In the genomic region with DNA sequence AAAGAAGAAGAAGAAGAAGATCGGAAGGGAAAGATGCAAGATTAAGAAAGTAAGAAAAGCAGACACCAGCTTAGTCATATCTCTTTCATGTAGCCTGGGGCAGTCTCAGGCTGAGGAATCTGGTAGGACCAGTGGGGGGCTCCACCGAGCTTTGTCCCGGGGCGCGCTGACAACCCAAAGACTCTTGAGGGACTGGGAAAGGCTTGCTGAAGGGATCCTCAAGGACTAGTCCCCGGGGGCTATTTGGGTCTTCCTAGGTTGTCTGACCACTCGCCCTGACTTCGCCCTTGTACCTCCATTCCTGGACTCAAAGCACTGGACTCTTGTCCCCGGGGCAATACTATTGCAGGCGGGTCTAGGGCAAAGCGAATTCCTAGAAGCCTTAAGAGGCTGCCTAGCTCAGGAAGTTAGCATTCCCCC, we compare ENCODE assay signal across 8 mouse cellular contexts. TPM values are rescaled to one million over a fixed set of nuclear protein-coding genes. Genes with fewer than 3 reads are reported as not detected.
DNase-seq lines count a peak whose midpoint lies in the region; ATAC-seq lines count a peak whose summit lies in the region.

No protein-coding gene starts in this region.

- ATAC-seq in hindbrain, embryonic 12.5 days (ENCODE audit: low FRiP score) = peak; percentile 39

- peak; percentile 76 for DNase-seq in T-cell, adult 2 months (ENCODE audit: low spot score)
- peak; percentile 89 for DNase-seq in cerebellum, adult 9-10 months
- DNase-seq in frontal cortex, postnatal 10 days (ENCODE audit: low spot score in 2 of 2) = peak; percentile 47 to 63
- DNase-seq in left cerebral cortex, adult 11 months (ENCODE audit: low spot score) = peak; percentile 63
- DNase-seq in lung, postnatal 25 days (ENCODE audit: low spot score) = peak; percentile 86
- DNase-seq in right cerebral cortex, postnatal 25 days = peak; percentile 61
- DNase-seq in yolk sac, embryonic 10.5 days (ENCODE audit: low spot score) = peak; percentile 78

- H3K4me3 ChIP-seq in hindbrain, embryonic 12.5 days = peak overlapping the region; percentile 75

- peak overlapping the region; percentile 66 for H3K4me2 ChIP-seq in hindbrain, embryonic 12.5 days (replicated peaks)

- peak overlapping the region; percentile 88 for H3K9ac ChIP-seq in hindbrain, embryonic 12.5 days

- no peaks in the 10 kb centered on the region for H3K27me3 ChIP-seq in hindbrain, embryonic 12.5 days

- H3K36me3 ChIP-seq in hindbrain, embryonic 12.5 days = peaks cover 13% of the 10 kb centered on the region

- H3K9me3 ChIP-seq in hindbrain, embryonic 12.5 days (replicated peaks) = no peaks in the 10 kb centered on the region

- peak overlapping the region; percentile 92 for H3K27ac ChIP-seq in hindbrain, embryonic 12.5 days

- H3K4me1 ChIP-seq in hindbrain, embryonic 12.5 days = peaks cover 32% of the 10 kb centered on the region

- WGBS in hindbrain, embryonic 12.5 days = 1% methylated on average over 11 of the region's 11 CpGs

RNA-seq across cellular contexts. Expression of a gene that starts 0.4 kb away (rescaled TPM):
- polyA plus RNA-seq in hindbrain, embryonic 12.5 days (2016; fragmentation: Nextera tagmentation; extraction: Ambion mirVana) = 71.4 and 82.5 TPM in 2 replicates

RNA-seq across cellular contexts. Expression of a gene that starts 24.1 kb away (rescaled TPM):
- polyA plus RNA-seq in hindbrain, embryonic 12.5 days (2016; fragmentation: Nextera tagmentation; extraction: Ambion mirVana) = 1.9 and 2.4 TPM in 2 replicates

RNA-seq across cellular contexts. Expression of a gene that starts 24.6 kb away (rescaled TPM):
- polyA plus RNA-seq in hindbrain, embryonic 12.5 days (2016; fragmentation: Nextera tagmentation; extraction: Ambion mirVana) = 4.3 and 4.9 TPM in 2 replicates

RNA-seq across cellular contexts. Expression of a gene that starts 51.0 kb away (rescaled TPM):
- polyA plus RNA-seq in hindbrain, embryonic 12.5 days (2016; fragmentation: Nextera tagmentation; extraction: Ambion mirVana) = not detected in 2 replicates

RNA-seq across cellular contexts. Expression of a gene that starts 56.2 kb away (rescaled TPM):
- polyA plus RNA-seq in hindbrain, embryonic 12.5 days (2016; fragmentation: Nextera tagmentation; extraction: Ambion mirVana) = not detected in 2 replicates

Comparison
In these comparisons a context has a peak if more than half of its experiments do, and no peak if none do; other contexts are left out.
1. Peak in every context shown above with its lines: DNase-seq, ATAC-seq, H3K4me3 ChIP-seq and H3K27ac ChIP-seq.